Mouse (Mus musculus): Measurements from ENCODE around the gene Gm13889. TPM values are rescaled to one million over a fixed set of nuclear protein-coding genes. Genes with fewer than 3 reads are reported as not detected.

The Gm13889 gene
- polyA plus RNA-seq, 1 experiment from 2014 or later: 7.1 TPM

- Histone ChIP-seq H3K36me3 (ENCODE audit: control insufficient read depth, insufficient read depth) (no peaks in the 10 kb centered on the region), H3K4me2 (ENCODE audit: low read depth, low read length) (no peak overlapping the region)
- ATAC-seq (replicated peaks; ENCODE audit: extremely low read depth, insufficient read depth, low FRiP score): no peak
These were observed 43.4 kb downstream of the Gm13889 start for GRCm38 (mm10) chr2:93913552-93913951.

GRCm38 (mm10) chr2:93911942-93912341 lies 45.1 kb downstream of the Gm13889 start:
- Histone ChIP-seq H3K9me3 (replicated peaks; ENCODE audit: control insufficient read depth, low read length) (no peaks in the 10 kb centered on the region; the same call in 1 of the 2 replicates), H3K27ac (ENCODE audit: low read length) (no peak overlapping the region), H3K36me3 (ENCODE audit: control insufficient read depth, insufficient read depth) (no peaks in the 10 kb centered on the region), H3K4me3 (ENCODE audit: low read length) (no peak overlapping the region), H3K4me1 (ENCODE audit: control insufficient read depth, insufficient read depth, low read length) (peaks cover 10% of the 10 kb centered on the region; the same call in 1 of the 2 replicates), H3K9ac (ENCODE audit: low read length) (no peak overlapping the region), H3K4me2 (ENCODE audit: low read depth, low read length) (no peak overlapping the region), H3K27me3 (ENCODE audit: control insufficient read depth, insufficient read depth, low read length) (0 out of 2 replicates have a peak, but pooled peaks cover 3% of the 10 kb centered on the region)
- 78% methylated on average over 10 of the region's 10 CpGs for WGBS
- no peak for ATAC-seq (replicated peaks; ENCODE audit: extremely low read depth, insufficient read depth, low FRiP score)

More at GRCm38 (mm10) chr2:93913552-93913951, 43.4 kb downstream of the Gm13889 start:
- no peaks in the 10 kb centered on the region; the same call in 1 of the 2 replicates for H3K9me3 ChIP-seq (replicated peaks; ENCODE audit: control insufficient read depth, low read length)
- no peak overlapping the region for H3K27ac ChIP-seq (ENCODE audit: low read length)
- WGBS: 89% methylated on average over 2 of the region's 2 CpGs
- 0 out of 2 replicates have a peak, but pooled peaks cover 3% of the 10 kb centered on the region for H3K27me3 ChIP-seq (ENCODE audit: control insufficient read depth, insufficient read depth, low read length)
- peaks cover 7% of the 10 kb centered on the region; the same call in 1 of the 2 replicates for H3K4me1 ChIP-seq (ENCODE audit: control insufficient read depth, insufficient read depth, low read length)
- no peak overlapping the region for H3K9ac ChIP-seq (ENCODE audit: low read length)
- H3K4me3 ChIP-seq (ENCODE audit: low read length): no peak overlapping the region

- H3K36me3 ChIP-seq (ENCODE audit: control insufficient read depth, insufficient read depth): no peaks in the 10 kb centered on the region
- WGBS: 68% methylated on average over 5 of the region's 5 CpGs
- H3K4me3 ChIP-seq (ENCODE audit: low read length): no peak overlapping the region
These were observed 47.3 kb downstream of the Gm13889 start for GRCm38 (mm10) chr2:93909716-93910115.

GRCm38 (mm10) chr2:93907519-93908294 lies 49.3 kb downstream of the Gm13889 start:
- WGBS: 56% methylated on average over 9 of the region's 9 CpGs
- H3K4me2 ChIP-seq (ENCODE audit: low read depth, low read length): no peak overlapping the region
- no peak for ATAC-seq (replicated peaks; ENCODE audit: extremely low read depth, insufficient read depth, low FRiP score)

More at GRCm38 (mm10) chr2:93909716-93910115, 47.3 kb downstream of the Gm13889 start:
- no peak overlapping the region for H3K9ac ChIP-seq (ENCODE audit: low read length)
- no peak for ATAC-seq (replicated peaks; ENCODE audit: extremely low read depth, insufficient read depth, low FRiP score)
- peaks cover 10% of the 10 kb centered on the region; the same call in 1 of the 2 replicates for H3K4me1 ChIP-seq (ENCODE audit: control insufficient read depth, insufficient read depth, low read length)
- H3K27ac ChIP-seq (ENCODE audit: low read length): no peak overlapping the region
- no peaks in the 10 kb centered on the region; the same call in 1 of the 2 replicates for H3K9me3 ChIP-seq (replicated peaks; ENCODE audit: control insufficient read depth, low read length)
- H3K4me2 ChIP-seq (ENCODE audit: low read depth, low read length): no peak overlapping the region
- H3K27me3 ChIP-seq (ENCODE audit: control insufficient read depth, insufficient read depth, low read length): 0 out of 2 replicates have a peak, but pooled peaks cover 3% of the 10 kb centered on the region

GRCm38 (mm10) chr2:93906316-93906715 lies 50.7 kb downstream of the Gm13889 start:
- Histone ChIP-seq H3K4me1 (ENCODE audit: control insufficient read depth, insufficient read depth, low read length) (peaks cover 21% of the 10 kb centered on the region), H3K4me3 (ENCODE audit: low read length) (no peak overlapping the region), H3K9ac (ENCODE audit: low read length) (no peak overlapping the region), H3K27me3 (ENCODE audit: control insufficient read depth, insufficient read depth, low read length) (0 out of 2 replicates have a peak, but pooled peaks cover 3% of the 10 kb centered on the region), H3K9me3 (replicated peaks; ENCODE audit: control insufficient read depth, low read length) (no peaks in the 10 kb centered on the region), H3K36me3 (ENCODE audit: control insufficient read depth, insufficient read depth) (no peaks in the 10 kb centered on the region), H3K27ac (ENCODE audit: low read length) (no peak overlapping the region), H3K4me2 (ENCODE audit: low read depth, low read length) (no peak overlapping the region)
- ATAC-seq (replicated peaks; ENCODE audit: extremely low read depth, insufficient read depth, low FRiP score): no peak
- WGBS: 40% methylated on average over 4 of the region's 4 CpGs

More at GRCm38 (mm10) chr2:93907519-93908294, 49.3 kb downstream of the Gm13889 start:
- Histone ChIP-seq H3K4me3 (ENCODE audit: low read length) (no peak overlapping the region), H3K4me1 (ENCODE audit: control insufficient read depth, insufficient read depth, low read length) (peaks cover 21% of the 10 kb centered on the region), H3K9ac (ENCODE audit: low read length) (no peak overlapping the region), H3K27ac (ENCODE audit: low read length) (peak overlapping the region; percentile 16; the same call in 1 of the 2 replicates), H3K9me3 (replicated peaks; ENCODE audit: control insufficient read depth, low read length) (no peaks in the 10 kb centered on the region), H3K27me3 (ENCODE audit: control insufficient read depth, insufficient read depth, low read length) (0 out of 2 replicates have a peak, but pooled peaks cover 3% of the 10 kb centered on the region), H3K36me3 (ENCODE audit: control insufficient read depth, insufficient read depth) (no peaks in the 10 kb centered on the region)

Other genes with a start within 250 kb of the Gm13889 start
- gene Ext2, start 134.6 kb downstream of the Gm13889 start, polyA plus RNA-seq (2015; fragmentation: Nextera tagmentation; extraction: Ambion mirVana): 70.1 and 70.6 TPM in 2 replicates
- 5.6 and 6.3 TPM in 2 replicates for gene Accs, start 107.3 kb downstream of the Gm13889 start, polyA plus RNA-seq (2015; fragmentation: Nextera tagmentation; extraction: Ambion mirVana)
- not detected in 2 replicates for gene Accsl, start 88.0 kb downstream of the Gm13889 start, polyA plus RNA-seq (2015; fragmentation: Nextera tagmentation; extraction: Ambion mirVana)
- not detected in 2 replicates for gene Gm27027, start 39.2 kb upstream of the Gm13889 start, polyA plus RNA-seq (2015; fragmentation: Nextera tagmentation; extraction: Ambion mirVana)
- gene Alkbh3, start 53.6 kb upstream of the Gm13889 start, polyA plus RNA-seq (2015; fragmentation: Nextera tagmentation; extraction: Ambion mirVana): 64.8 and 71.5 TPM in 2 replicates
- gene Hsd17b12, start 200.8 kb upstream of the Gm13889 start, polyA plus RNA-seq (2015; fragmentation: Nextera tagmentation; extraction: Ambion mirVana): 72.3 and 81.9 TPM in 2 replicates